Mouse (Mus musculus) E14TG2a.4 (cell line): ENCODE results near the gene Psmc3ip.

Experiments
- CTCF ChIP-seq: conservative IDR thresholded peaks from 2 replicates; pipeline ENCODE4 v1.5.1; 2014; ENCODE audit warnings: low read length
- NANOG ChIP-seq: IDR thresholded peaks from 2 replicates; pipeline ENCODE4 v1.6.1; 2014; ENCODE audit warnings: borderline replicate concordance, low read length, mixed read lengths
- POU5F1 ChIP-seq: IDR thresholded peaks from 2 replicates; pipeline ENCODE4 v1.6.1; 2014; ENCODE audit warnings: low read length, borderline replicate concordance

DNA sequence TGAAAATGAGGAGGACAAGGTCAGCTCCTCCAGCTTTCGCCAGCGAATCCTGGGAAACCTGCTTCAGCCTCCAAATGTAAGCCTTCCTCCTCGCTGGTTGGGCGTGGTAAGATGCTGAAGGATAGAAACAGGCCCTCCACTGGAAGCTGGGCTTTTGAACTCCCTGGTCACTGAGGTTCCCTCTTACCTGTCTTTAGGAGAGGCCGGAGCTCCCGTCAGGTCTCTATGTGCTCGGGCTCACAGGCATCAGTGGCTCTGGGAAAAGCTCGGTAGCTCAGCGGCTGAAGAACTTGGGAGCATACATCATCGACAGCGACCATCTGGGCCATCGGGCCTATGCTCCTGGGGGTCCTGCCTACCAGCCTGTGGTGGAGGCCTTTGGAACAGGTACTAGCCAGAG is 10.4 kb downstream of the Psmc3ip start:
- TF ChIP-seq CTCF (no peak), NANOG (no peak), POU5F1 (no peak)
